Mouse (Mus musculus) C2C12 (cell line): ENCODE measurements around the gene Ubqln1.

Source experiments
- CEBPB ChIP-seq: IDR thresholded peaks from one replicate; pipeline ENCODE4 v1.6.1; 2011; ENCODE audit warnings: low read depth, mild to moderate bottlenecking, control low read depth, moderate library complexity
- CTCF ChIP-seq: IDR thresholded peaks from one replicate; pipeline ENCODE4 v1.5.1; 2011; ENCODE audit not compliant: control insufficient read depth, insufficient read depth, insufficient read length
- MAX ChIP-seq: IDR thresholded peaks from one replicate; pipeline ENCODE4 v1.6.1; 2011; ENCODE audit warnings: mild to moderate bottlenecking, control low read depth
- MYOD1 ChIP-seq: IDR thresholded peaks from one replicate; pipeline ENCODE4 v1.6.1; 2011; ENCODE audit warnings: low read depth; ENCODE audit not compliant: control insufficient read depth, insufficient read length
- MYOG ChIP-seq: IDR thresholded peaks from one replicate; pipeline ENCODE4 v1.6.1; 2011; ENCODE audit not compliant: control insufficient read depth, insufficient read length; ENCODE audit errors: extremely low read depth

DNA sequence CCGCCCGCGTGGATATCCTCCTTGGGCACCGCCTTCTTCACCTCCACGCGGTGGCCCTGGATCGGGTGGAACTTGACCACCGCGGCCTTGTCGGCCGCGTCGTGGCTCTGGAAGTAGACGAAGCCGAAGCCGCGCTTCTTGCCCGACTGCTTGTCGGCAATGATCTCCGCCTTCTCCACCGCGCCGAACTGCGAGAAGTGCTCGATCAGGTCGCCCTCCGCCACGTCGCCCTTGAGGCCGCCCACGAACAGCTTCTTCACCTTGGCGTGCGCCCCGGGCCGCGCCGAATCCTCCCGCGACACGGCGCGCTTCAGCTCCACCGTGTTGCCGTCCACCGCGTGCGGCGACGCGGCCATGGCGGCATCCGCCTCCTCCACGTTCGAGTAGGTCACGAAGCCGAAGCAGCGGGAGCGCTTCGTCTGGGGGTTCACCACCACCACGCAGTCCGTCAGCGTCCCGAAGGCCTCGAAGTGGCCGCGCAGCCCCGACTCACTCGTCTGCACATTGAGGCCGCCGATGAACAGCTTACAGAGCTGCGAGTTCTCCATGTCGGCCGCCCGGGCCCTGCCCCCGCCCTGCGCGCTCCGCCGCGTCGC, 87.6 kb downstream of the Ubqln1 start:
- TF ChIP-seq CTCF = no peak
- no peak for TF ChIP-seq CEBPB
- TF ChIP-seq MYOG = no peak
- peak; percentile 71 for TF ChIP-seq MAX
- no peak for TF ChIP-seq MYOD1
